Mouse (Mus musculus) midbrain, embryonic 14.5 days (tissue): ENCODE measurements around the gene Tspyl3. TPM values are rescaled to one million over a fixed set of nuclear protein-coding genes. Genes with fewer than 3 reads are reported as not detected.

ENCODE experiments used
- ATAC-seq: fragments of 200-750 bp; cut with Nextera tagmentation; 2 replicates; pipeline ENCODE4 v1.8.0; 2017; ENCODE audit warnings: moderate number of reproducible peaks, moderate library complexity; ENCODE audit not compliant: low FRiP score, low TSS enrichment
- DNase-seq: peaks from one replicate; pipeline ENCODE4 v3.0.0-alpha.2; 2015
- H3K27ac ChIP-seq: fragments of 300-500 bp; sonication (generic); replicated peaks from 2 replicates; pipeline ENCODE4 v1.5.1; 2014; ENCODE audit warnings: mild to moderate bottlenecking, low read depth, low read length, moderate library complexity
- H3K27me3 ChIP-seq: fragments of 300-500 bp; sonication (generic); 2 replicates; pipeline ENCODE4 v1.6.1; 2014; ENCODE audit warnings: low read length, control low read depth, mixed read lengths; ENCODE audit not compliant: control insufficient read depth, insufficient read depth
- H3K36me3 ChIP-seq: fragments of 300-500 bp; sonication (generic); 2 replicates; pipeline ENCODE4 v1.6.1; 2014; ENCODE audit warnings: low read length, control low read depth; ENCODE audit not compliant: control insufficient read depth, insufficient read depth
- H3K4me1 ChIP-seq: fragments of 300-500 bp; sonication (generic); 2 replicates; pipeline ENCODE4 v1.6.1; 2014; ENCODE audit warnings: mild to moderate bottlenecking, antibody characterized with exemption, low read length, control low read depth; ENCODE audit not compliant: control insufficient read depth, insufficient read depth
- H3K4me2 ChIP-seq: fragments of 300-500 bp; sonication (generic); 2 replicates; pipeline ENCODE4 v1.6.1; 2014; ENCODE audit warnings: mild to moderate bottlenecking, low read length, moderate library complexity
- H3K4me3 ChIP-seq: fragments of 300-500 bp; sonication (generic); replicated peaks from 2 replicates; pipeline ENCODE4 v1.5.1; 2014; ENCODE audit warnings: low read depth, low read length
- H3K9ac ChIP-seq: fragments of 300-500 bp; sonication (generic); replicated peaks from 2 replicates; pipeline ENCODE4 v1.6.1; 2014; ENCODE audit warnings: mild to moderate bottlenecking, low read length, moderate library complexity
- H3K9me3 ChIP-seq: fragments of 300-500 bp; sonication (generic); 2 replicates; pipeline ENCODE4 v1.6.1; 2016; ENCODE audit warnings: low read length, control low read depth, mixed read lengths; ENCODE audit not compliant: control insufficient read depth
- WGBS: fragments of 180-500 bp; shearing (Covaris S2); extraction: QIAGEN DNeasy Blood & Tissue Kit; methylation state at CpG from one replicate; pipeline ENCODE4 v1.1.7; 2014; 5-methylcytosine and 5-hydroxymethylcytosine counted together
- polyA plus RNA-seq: library from polyadenylated mRNA; unstranded; fragments of >200 nt; fragmentation: Nextera tagmentation; extraction: Ambion mirVana; gene quantifications from 2 replicates; pipeline ENCODE4 v1.2.1, GENCODE M21; 2014

The Tspyl3 gene
- polyA plus RNA-seq, 1 experiment from 2014 or later: 30.2 TPM

- ATAC-seq (no peak), DNase-seq (no peak)
- Histone ChIP-seq H3K27me3 (no peaks in the 10 kb centered on the region), H3K36me3 (peaks cover 36% of the 10 kb centered on the region), H3K9me3 (no peaks in the 10 kb centered on the region), H3K4me2 (no peak overlapping the region), H3K27ac (no peak overlapping the region), H3K4me1 (no peaks in the 10 kb centered on the region), H3K9ac (no peak overlapping the region), H3K4me3 (no peak overlapping the region)
- 88% methylated on average over 2 of the region's 2 CpGs for WGBS
Observed at GRCm38 (mm10) chr2:153256604-153257003, 31.4 kb upstream of the Tspyl3 start.

- H3K9me3 ChIP-seq: no peaks in the 10 kb centered on the region
- H3K9ac ChIP-seq: no peak overlapping the region
- H3K4me2 ChIP-seq: no peak overlapping the region
- ATAC-seq (no peak), DNase-seq (no peak)
- 97% methylated on average over 5 of the region's 5 CpGs for WGBS
- H3K36me3 ChIP-seq: peaks cover 42% of the 10 kb centered on the region
- no peaks in the 10 kb centered on the region for H3K27me3 ChIP-seq
- H3K4me3 ChIP-seq: no peak overlapping the region
- no peaks in the 10 kb centered on the region for H3K4me1 ChIP-seq
- H3K27ac ChIP-seq: no peak overlapping the region
Observed at GRCm38 (mm10) chr2:153249751-153250150, 24.5 kb upstream of the Tspyl3 start.

- Histone ChIP-seq H3K9me3 (no peaks in the 10 kb centered on the region), H3K4me1 (peaks cover 30% of the 10 kb centered on the region), H3K4me3 (peak overlapping the region; percentile 94), H3K4me2 (peak overlapping the region; percentile 71), H3K27ac (no peak overlapping the region), H3K36me3 (no peaks in the 10 kb centered on the region), H3K27me3 (no peaks in the 10 kb centered on the region), H3K9ac (peak overlapping the region; percentile 99)
- no peak for ATAC-seq
- 65% methylated on average over 6 of the region's 6 CpGs for WGBS
- no peak for DNase-seq
Observed at GRCm38 (mm10) chr2:153242156-153242555, 16.9 kb upstream of the Tspyl3 start.

GRCm38 (mm10) chr2:153241250-153242014, 16.2 kb upstream of the Tspyl3 start, which contains the start of the genes Plagl2 and Pofut1:
Plagl2 (minus strand) TSS chr2:153241426.
Pofut1 (plus strand) TSS chr2:153241533.
- H3K4me1 ChIP-seq: peaks cover 30% of the 10 kb centered on the region

DNA sequence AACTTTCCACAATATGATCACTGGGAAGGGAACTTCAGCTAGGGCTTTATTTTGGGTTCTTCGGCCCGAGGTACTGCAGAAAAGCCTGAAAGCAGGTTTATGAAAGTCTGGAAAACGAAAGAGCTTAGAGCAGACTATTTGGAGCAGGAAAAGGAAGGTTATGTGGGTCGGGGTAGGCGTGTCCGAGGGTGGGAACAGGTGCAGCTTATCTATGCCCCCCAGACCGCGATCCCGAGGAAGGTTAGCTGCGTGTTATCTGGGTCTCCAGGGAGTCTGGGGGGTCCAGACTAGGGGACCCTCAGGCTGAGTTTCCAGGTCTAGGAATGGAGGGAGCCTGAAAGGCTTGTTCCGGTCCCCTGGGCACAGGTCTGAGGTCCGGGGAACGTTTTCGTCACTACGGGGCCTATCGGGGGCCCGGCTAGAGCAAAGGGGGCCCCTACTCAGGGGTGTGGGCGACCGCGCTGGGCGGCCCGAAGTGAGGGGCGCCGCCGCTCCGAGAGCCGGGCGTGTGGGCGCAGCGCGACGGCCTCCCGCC, 15.5 kb upstream of the Tspyl3 start:
- Histone ChIP-seq H3K9ac (peak overlapping the region; percentile 99), H3K4me3 (peak overlapping the region; percentile 94), H3K4me2 (peak overlapping the region; percentile 71), H3K9me3 (no peaks in the 10 kb centered on the region), H3K27me3 (no peaks in the 10 kb centered on the region), H3K27ac (peak overlapping the region; percentile 84), H3K36me3 (peaks cover 4% of the 10 kb centered on the region), H3K4me1 (peaks cover 30% of the 10 kb centered on the region)
- WGBS: under 1% methylated on average over 33 of the region's 33 CpGs
- peak; percentile 46 for ATAC-seq
- DNase-seq: peak; percentile 46

More at GRCm38 (mm10) chr2:153241250-153242014, 16.2 kb upstream of the Tspyl3 start, which contains the start of the genes Plagl2 and Pofut1:
- under 1% methylated on average over 65 of the region's 72 CpGs for WGBS
- H3K9me3 ChIP-seq: no peaks in the 10 kb centered on the region
- peak within 1 kb of the TSS; percentile 99 for H3K9ac ChIP-seq
- ATAC-seq: peak; percentile 97
- peak; percentile 97 for DNase-seq
- no peaks in the 10 kb centered on the region for H3K36me3 ChIP-seq
- H3K4me2 ChIP-seq: peak within 1 kb of the TSS; percentile 71
- H3K27ac ChIP-seq: peak within 1 kb of the TSS; percentile 84
- H3K27me3 ChIP-seq: no peaks in the 10 kb centered on the region
- H3K4me3 ChIP-seq: peak within 1 kb of the TSS; percentile 94

GRCm38 (mm10) chr2:153239860-153240480, 14.7 kb upstream of the Tspyl3 start:
- H3K9me3 ChIP-seq: no peaks in the 10 kb centered on the region
- ATAC-seq (no peak), DNase-seq (peak; percentile 53)
- H3K9ac ChIP-seq: peak overlapping the region; percentile 99
- H3K27me3 ChIP-seq: no peaks in the 10 kb centered on the region
- H3K27ac ChIP-seq: 0 out of 2 replicates have a peak overlapping the region, but pooled peaks have one; percentile 21
- peaks cover 30% of the 10 kb centered on the region for H3K4me1 ChIP-seq
- peaks cover 12% of the 10 kb centered on the region for H3K36me3 ChIP-seq
- peak overlapping the region; percentile 94 for H3K4me3 ChIP-seq
- WGBS: 1% methylated on average over 22 of the region's 22 CpGs
- peak overlapping the region; percentile 71 for H3K4me2 ChIP-seq

DNA sequence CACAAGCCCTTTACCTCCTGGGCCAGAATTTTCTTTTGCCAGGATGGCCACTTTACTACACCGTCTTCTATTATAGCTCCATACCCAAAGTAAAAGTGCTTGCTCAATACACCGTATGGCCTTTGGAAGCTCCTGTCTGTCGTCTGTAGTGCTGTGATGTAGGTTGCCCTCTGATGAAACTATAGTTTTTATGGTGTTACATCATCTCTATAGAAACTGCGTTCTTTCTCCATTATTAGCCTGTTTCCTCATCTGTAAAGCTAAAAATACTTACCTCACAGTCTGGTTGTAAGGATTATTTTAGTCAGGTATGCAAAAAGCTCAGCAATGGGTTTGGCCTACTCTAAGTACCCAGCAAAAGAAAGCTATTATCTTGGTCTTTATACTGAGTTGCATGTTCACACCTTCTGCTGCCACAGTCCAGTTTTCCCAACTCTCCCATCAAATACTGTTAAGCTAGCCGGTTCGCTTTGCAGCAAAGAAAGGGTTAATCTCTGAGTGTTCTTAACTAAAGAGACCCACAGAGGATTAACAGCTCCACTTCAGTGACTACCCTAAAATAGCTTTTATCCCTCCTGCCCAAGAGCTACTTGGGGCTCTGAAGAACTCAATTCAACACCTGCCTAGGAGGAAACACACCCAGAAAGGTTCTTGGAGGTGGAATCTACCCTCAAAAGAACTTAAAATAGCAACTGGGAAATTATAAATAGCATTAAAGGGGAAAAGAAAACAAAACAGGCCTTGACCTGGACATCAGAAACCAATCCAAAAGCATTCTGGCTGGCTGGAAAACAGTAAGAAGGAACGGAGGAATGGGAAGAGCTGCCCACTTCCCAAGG, 14.0 kb upstream of the Tspyl3 start:
- no peaks in the 10 kb centered on the region for H3K9me3 ChIP-seq
- peaks cover 30% of the 10 kb centered on the region for H3K4me1 ChIP-seq
- H3K27ac ChIP-seq: 0 out of 2 replicates have a peak overlapping the region, but pooled peaks have one; percentile 21
- peak overlapping the region; percentile 94 for H3K4me3 ChIP-seq
- no peak for DNase-seq
- peaks cover 19% of the 10 kb centered on the region for H3K36me3 ChIP-seq
- peak overlapping the region; percentile 71 for H3K4me2 ChIP-seq
- WGBS: 33% methylated on average over 7 of the region's 7 CpGs
- ATAC-seq: no peak
- H3K27me3 ChIP-seq: no peaks in the 10 kb centered on the region
- peak overlapping the region; percentile 99 for H3K9ac ChIP-seq

- Histone ChIP-seq H3K27ac (no peak overlapping the region), H3K36me3 (peaks cover 27% of the 10 kb centered on the region), H3K4me3 (no peak overlapping the region), H3K4me2 (no peak overlapping the region), H3K4me1 (peaks cover 30% of the 10 kb centered on the region), H3K9ac (0 out of 2 replicates have a peak overlapping the region, but pooled peaks have one; percentile 20), H3K9me3 (no peaks in the 10 kb centered on the region), H3K27me3 (no peaks in the 10 kb centered on the region)
- 47% methylated on average over 2 of the region's 2 CpGs for WGBS
- ATAC-seq (no peak), DNase-seq (no peak)
Observed at GRCm38 (mm10) chr2:153238406-153238805, 13.2 kb upstream of the Tspyl3 start.
